Mouse (Mus musculus): ENCODE results near the gene Adad2. TPM values are rescaled to one million over a fixed set of nuclear protein-coding genes. Genes with fewer than 3 reads are reported as not detected.

The Adad2 gene
- polyA plus RNA-seq, 1 experiment: not detected

DNA sequence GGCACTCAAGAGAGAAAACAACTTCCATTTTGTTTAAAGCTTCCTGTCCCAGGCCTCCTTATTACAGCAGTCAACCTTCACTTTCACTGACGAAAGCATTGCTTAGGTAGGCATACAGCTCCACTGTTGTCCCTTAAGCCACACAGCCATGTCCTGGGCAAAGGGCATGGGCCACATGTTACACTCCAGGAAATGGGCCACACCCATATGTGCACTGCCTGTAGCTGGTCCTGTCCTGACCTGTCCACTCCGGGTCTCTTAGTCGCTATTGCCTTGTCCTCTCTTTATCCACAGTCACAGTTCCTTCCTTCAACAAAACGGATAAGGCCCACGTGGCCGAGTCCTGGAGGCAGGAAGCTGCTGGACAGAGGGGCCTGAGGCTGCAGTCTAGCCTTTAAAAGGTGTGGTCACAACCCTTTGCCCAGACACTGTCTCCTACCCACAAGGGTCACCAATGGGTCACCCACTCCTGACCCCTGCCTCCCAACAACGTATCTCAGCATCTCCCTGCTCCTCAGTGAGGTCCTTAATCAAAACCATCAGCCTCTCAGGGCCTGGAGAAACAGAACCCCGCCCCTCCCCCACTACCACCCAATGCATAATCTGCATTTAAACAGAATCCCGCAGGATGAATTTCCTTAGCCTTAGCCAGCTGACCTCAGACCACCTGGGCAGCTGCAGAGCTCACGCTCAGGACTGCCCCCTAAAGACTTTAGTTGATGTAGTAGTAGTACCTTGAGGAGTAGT, 15.2 kb downstream of the Adad2 start:
- no peak for DNase-seq (ENCODE audit: low read depth in 1 of 2, low spot score in 2 of 2)
- WGBS: 80% methylated on average over 10 of the region's 10 CpGs
- no peak overlapping the region for H3K27ac ChIP-seq (ENCODE audit: insufficient read depth, low read length)
- H3K4me1 ChIP-seq (ENCODE audit: control insufficient read depth, insufficient read depth, insufficient read length): no peaks in the 10 kb centered on the region
- H3K36me3 ChIP-seq (ENCODE audit: control insufficient read depth, insufficient read depth, low read length): no peaks in the 10 kb centered on the region
- TF ChIP-seq CTCF (IDR thresholded peaks at IDR 0.05; ENCODE audit: extremely low read depth, insufficient read depth, insufficient read length, insufficient replicate concordance): no peak
- TF ChIP-seq POLR2A (IDR thresholded peaks at IDR 0.05; ENCODE audit: low read depth, low read length): no peak
- no peaks in the 10 kb centered on the region; the same call in 1 of the 2 replicates for H3K27me3 ChIP-seq (ENCODE audit: control insufficient read depth, insufficient read depth, low read length)
- H3K4me3 ChIP-seq (ENCODE audit: extremely low read depth, insufficient read depth, insufficient read length): no peak overlapping the region

DNA sequence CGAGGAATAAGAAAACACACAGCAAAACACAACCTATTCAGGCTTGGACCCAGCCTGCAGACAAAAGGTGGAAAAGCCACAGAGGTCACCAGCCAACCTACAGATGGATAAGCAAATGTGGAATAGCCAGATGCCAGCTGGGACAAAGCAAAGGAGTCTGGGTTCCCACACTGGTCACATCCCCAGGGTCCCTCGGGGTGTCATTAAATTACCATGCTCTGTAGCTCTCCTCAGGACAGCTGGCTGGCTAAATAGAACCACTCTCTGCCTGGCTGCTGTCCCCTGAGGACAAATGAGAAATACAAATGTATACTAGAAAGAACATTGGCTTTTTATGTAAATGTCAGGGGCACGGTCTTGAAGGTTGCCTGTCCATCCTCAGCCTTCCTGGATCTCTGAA, 18.3 kb downstream of the Adad2 start:
- Histone ChIP-seq H3K4me3 (ENCODE audit: extremely low read depth, insufficient read depth, insufficient read length) (no peak overlapping the region), H3K36me3 (ENCODE audit: control insufficient read depth, insufficient read depth, low read length) (no peaks in the 10 kb centered on the region), H3K27ac (ENCODE audit: insufficient read depth, low read length) (no peak overlapping the region), H3K4me1 (ENCODE audit: control insufficient read depth, insufficient read depth, insufficient read length) (no peaks in the 10 kb centered on the region), H3K27me3 (ENCODE audit: control insufficient read depth, insufficient read depth, low read length) (no peaks in the 10 kb centered on the region; the same call in 1 of the 2 replicates)
- DNase-seq (ENCODE audit: low read depth in 1 of 2, low spot score in 2 of 2): no peak
- 55% methylated on average over 3 of the region's 3 CpGs for WGBS
- no peak for TF ChIP-seq CTCF (IDR thresholded peaks at IDR 0.05; ENCODE audit: extremely low read depth, insufficient read depth, insufficient read length, insufficient replicate concordance)
- TF ChIP-seq POLR2A (IDR thresholded peaks at IDR 0.05; ENCODE audit: low read depth, low read length): no peak

DNA sequence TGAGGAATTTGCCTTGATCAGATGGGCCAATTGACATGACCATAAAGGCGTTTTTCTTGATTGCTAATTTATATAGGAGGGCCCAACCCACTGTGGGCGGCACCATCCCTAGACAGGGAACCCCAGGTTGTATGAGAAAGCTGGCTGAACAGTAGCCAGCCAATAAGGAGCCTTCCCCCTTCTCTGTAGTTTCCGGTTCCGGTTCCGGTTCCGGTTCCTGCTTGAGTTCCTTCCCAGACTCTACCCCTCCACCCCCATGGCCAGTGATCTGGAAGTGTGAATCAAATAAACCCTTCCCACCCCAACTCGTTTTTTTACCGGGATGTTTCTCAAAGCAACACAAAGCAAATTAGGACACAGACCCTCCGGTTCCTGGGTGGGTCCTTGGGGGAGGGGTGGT, 19.7 kb downstream of the Adad2 start:
- DNase-seq (ENCODE audit: low read depth in 1 of 2, low spot score in 2 of 2): no peak
- TF ChIP-seq CTCF (IDR thresholded peaks at IDR 0.05; ENCODE audit: extremely low read depth, insufficient read depth, insufficient read length, insufficient replicate concordance) (no peak), POLR2A (IDR thresholded peaks at IDR 0.05; ENCODE audit: low read depth, low read length) (no peak)
- no peaks in the 10 kb centered on the region for H3K4me1 ChIP-seq (ENCODE audit: control insufficient read depth, insufficient read depth, insufficient read length)

DNA sequence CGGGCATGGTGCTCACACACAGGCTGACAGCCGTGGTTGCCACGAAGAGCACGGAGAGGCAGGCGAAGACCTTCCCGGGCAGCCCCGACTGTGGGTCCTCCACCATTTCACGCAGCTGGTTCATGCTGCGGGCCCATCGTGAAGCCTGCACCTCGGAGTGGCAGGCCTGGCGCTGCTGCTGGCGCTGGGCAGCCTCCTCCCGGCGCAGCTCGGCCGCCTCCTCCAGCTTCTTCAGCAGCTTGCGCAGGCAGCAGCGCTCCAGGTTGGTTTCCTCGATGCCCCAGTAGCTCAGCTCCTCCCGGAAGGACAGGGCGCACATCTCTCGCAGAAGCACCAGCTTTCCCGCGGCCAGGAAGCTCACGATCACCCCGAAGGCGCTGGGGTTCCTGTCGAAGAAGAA, 20.4 kb downstream of the Adad2 start:
- no peak for TF ChIP-seq POLR2A (IDR thresholded peaks at IDR 0.05; ENCODE audit: low read depth, low read length)
- no peak for TF ChIP-seq CTCF (IDR thresholded peaks at IDR 0.05; ENCODE audit: extremely low read depth, insufficient read depth, insufficient read length, insufficient replicate concordance)
- Histone ChIP-seq H3K36me3 (ENCODE audit: control insufficient read depth, insufficient read depth, low read length) (no peaks in the 10 kb centered on the region), H3K4me3 (ENCODE audit: extremely low read depth, insufficient read depth, insufficient read length) (no peak overlapping the region), H3K27ac (ENCODE audit: insufficient read depth, low read length) (no peak overlapping the region), H3K4me1 (ENCODE audit: control insufficient read depth, insufficient read depth, insufficient read length) (no peaks in the 10 kb centered on the region), H3K27me3 (ENCODE audit: control insufficient read depth, insufficient read depth, low read length) (no peaks in the 10 kb centered on the region; the same call in 1 of the 2 replicates)
- 56% methylated on average over 29 of the region's 29 CpGs for WGBS
- DNase-seq (ENCODE audit: low read depth in 1 of 2, low spot score in 2 of 2): no peak

More for the DNA sequence above, 19.7 kb downstream of the Adad2 start:
- Histone ChIP-seq H3K36me3 (ENCODE audit: control insufficient read depth, insufficient read depth, low read length) (no peaks in the 10 kb centered on the region), H3K27me3 (ENCODE audit: control insufficient read depth, insufficient read depth, low read length) (no peaks in the 10 kb centered on the region; the same call in 1 of the 2 replicates), H3K27ac (ENCODE audit: insufficient read depth, low read length) (no peak overlapping the region), H3K4me3 (ENCODE audit: extremely low read depth, insufficient read depth, insufficient read length) (no peak overlapping the region)
- WGBS: 80% methylated on average over 9 of the region's 9 CpGs

DNA sequence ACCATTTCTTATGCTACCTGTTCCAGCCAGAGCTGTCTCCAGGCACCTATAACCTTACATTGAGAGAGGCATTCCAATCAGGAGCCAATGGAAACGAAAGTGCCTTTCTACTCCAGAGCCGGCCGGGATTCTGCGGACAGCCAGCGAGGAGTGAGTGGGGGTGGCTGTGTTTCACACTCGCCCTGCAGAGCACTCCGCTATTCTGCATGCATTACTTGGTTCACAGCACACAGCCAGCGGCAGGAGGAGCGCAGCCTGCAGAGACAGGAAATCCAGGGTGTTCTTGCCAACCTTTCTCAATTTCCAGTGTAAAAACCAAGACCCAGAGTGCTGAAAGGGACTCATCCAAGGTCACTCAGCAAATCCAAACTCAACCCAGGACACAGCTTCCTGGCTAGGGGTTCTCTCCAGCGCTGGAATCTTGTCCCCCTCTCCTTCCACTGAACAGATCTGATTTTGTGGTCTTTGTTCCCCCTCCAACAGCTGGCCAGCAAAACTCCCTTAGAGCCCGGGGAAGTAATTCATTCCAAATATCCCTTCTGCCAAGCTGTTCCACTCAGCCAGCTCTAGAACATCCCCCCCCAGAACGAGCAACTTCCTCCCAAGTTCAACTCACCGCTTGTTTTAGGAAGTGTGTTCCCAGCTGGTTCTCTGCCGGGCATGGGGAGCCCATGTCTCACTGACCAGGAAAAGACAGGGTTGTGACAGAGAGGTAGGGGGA, 22.2 kb downstream of the Adad2 start:
- 31% methylated on average over 14 of the region's 14 CpGs for WGBS
- Histone ChIP-seq H3K27me3 (ENCODE audit: control insufficient read depth, insufficient read depth, low read length) (no peaks in the 10 kb centered on the region; the same call in 1 of the 2 replicates), H3K36me3 (ENCODE audit: control insufficient read depth, insufficient read depth, low read length) (no peaks in the 10 kb centered on the region), H3K4me1 (ENCODE audit: control insufficient read depth, insufficient read depth, insufficient read length) (no peaks in the 10 kb centered on the region), H3K4me3 (ENCODE audit: extremely low read depth, insufficient read depth, insufficient read length) (no peak overlapping the region), H3K27ac (ENCODE audit: insufficient read depth, low read length) (no peak overlapping the region)
- TF ChIP-seq POLR2A (IDR thresholded peaks at IDR 0.05; ENCODE audit: low read depth, low read length) (no peak), CTCF (IDR thresholded peaks at IDR 0.05; ENCODE audit: extremely low read depth, insufficient read depth, insufficient read length, insufficient replicate concordance) (no peak)
- DNase-seq (ENCODE audit: low read depth in 1 of 2, low spot score in 2 of 2): no peak

DNA sequence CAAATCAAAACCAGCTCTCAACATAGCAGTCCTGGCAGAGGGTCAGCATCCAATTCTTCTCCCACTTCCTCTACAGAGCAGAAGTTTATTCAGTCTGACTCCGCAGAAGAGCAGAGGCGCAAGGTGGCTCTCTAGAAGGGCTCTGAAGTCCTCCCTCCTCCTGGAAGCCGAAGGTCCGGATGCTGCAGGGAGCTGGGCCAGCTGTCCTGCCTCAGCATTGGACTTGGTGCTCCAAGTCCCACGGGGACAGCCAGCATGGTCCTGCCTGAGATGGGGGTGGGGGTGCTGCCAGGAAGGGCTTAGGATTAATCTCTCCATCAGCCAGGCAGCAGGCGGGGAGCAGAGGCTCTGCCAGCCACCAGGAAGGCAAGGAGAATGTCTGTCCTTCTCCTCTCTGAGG, 22.8 kb downstream of the Adad2 start, which contains the start of gene Kcng4:
Kcng4 (minus strand) TSS at position 303 of the 400 bp plus-strand sequence.
- no peaks in the 10 kb centered on the region; the same call in 1 of the 2 replicates for H3K27me3 ChIP-seq (ENCODE audit: control insufficient read depth, insufficient read depth, low read length)

More for the DNA sequence above, 22.8 kb downstream of the Adad2 start, which contains the start of gene Kcng4:
- H3K4me1 ChIP-seq (ENCODE audit: control insufficient read depth, insufficient read depth, insufficient read length): no peaks in the 10 kb centered on the region
- TF ChIP-seq CTCF (IDR thresholded peaks at IDR 0.05; ENCODE audit: extremely low read depth, insufficient read depth, insufficient read length, insufficient replicate concordance) (no peak), POLR2A (IDR thresholded peaks at IDR 0.05; ENCODE audit: low read depth, low read length) (no peak)
- H3K27ac ChIP-seq (ENCODE audit: insufficient read depth, low read length): no peak within 1 kb of the TSS; the same call in 1 of the 2 replicates
- DNase-seq (ENCODE audit: low read depth in 1 of 2, low spot score in 2 of 2): no peak
- no peaks in the 10 kb centered on the region for H3K36me3 ChIP-seq (ENCODE audit: control insufficient read depth, insufficient read depth, low read length)
- H3K4me3 ChIP-seq (ENCODE audit: extremely low read depth, insufficient read depth, insufficient read length): no peak within 1 kb of the TSS
- WGBS: 25% methylated on average over 6 of the region's 6 CpGs

Measured in spleen, adult 2 months (tissue).